Mouse (Mus musculus) right cerebral cortex, adult 18-20 months (tissue): Measurements from ENCODE around the gene Ncapd2.

ENCODE experiments used
- DNase-seq: peaks from one replicate; pipeline ENCODE4 v3.0.0; 2022; ENCODE audit warnings: mixed read lengths

Gene Ncapd2

GRCm38 (mm10) chr6:125191332-125192015 lies at the start of gene Ncapd2, which contains the start of gene Mrpl51:
Ncapd2 (minus strand) TSS chr6:125191701.
Mrpl51 (plus strand) TSS chr6:125191801.
- peak; percentile 98 for DNase-seq

GRCm38 (mm10) chr6:125240617-125241016 lies 49.1 kb upstream of the Ncapd2 start:
- DNase-seq: no peak

- no peak for DNase-seq
Measured at GRCm38 (mm10) chr6:125239547-125239946, 48.0 kb upstream of the Ncapd2 start.

- DNase-seq: no peak
Measured at GRCm38 (mm10) chr6:125238396-125238795, 46.9 kb upstream of the Ncapd2 start.

GRCm38 (mm10) chr6:125237421-125237820 lies 45.9 kb upstream of the Ncapd2 start:
- DNase-seq: no peak

GRCm38 (mm10) chr6:125236782-125237181 lies 45.3 kb upstream of the Ncapd2 start, which contains the start of gene Cd27:
Cd27 (minus strand) TSS chr6:125237010.
- DNase-seq: no peak

GRCm38 (mm10) chr6:125236341-125236740 lies 44.8 kb upstream of the Ncapd2 start:
- no peak for DNase-seq

GRCm38 (mm10) chr6:125234520-125234828 lies 43.0 kb upstream of the Ncapd2 start:
- no peak for DNase-seq

GRCm38 (mm10) chr6:125233816-125234519 lies 42.5 kb upstream of the Ncapd2 start:
- no peak for DNase-seq

GRCm38 (mm10) chr6:125232516-125232915 lies 41.0 kb upstream of the Ncapd2 start:
- no peak for DNase-seq

- DNase-seq: no peak
Measured at GRCm38 (mm10) chr6:125232045-125232437, 40.5 kb upstream of the Ncapd2 start.

GRCm38 (mm10) chr6:125231117-125232044 lies 39.9 kb upstream of the Ncapd2 start, which contains the start of gene Tapbpl:
Tapbpl (minus strand) TSS chr6:125231860.
- DNase-seq: peak; percentile 53

GRCm38 (mm10) chr6:125230571-125230970 lies 39.1 kb upstream of the Ncapd2 start:
- DNase-seq: no peak

GRCm38 (mm10) chr6:125225518-125226115 lies 34.1 kb upstream of the Ncapd2 start:
- peak; percentile 73 for DNase-seq

- DNase-seq: no peak
Measured at GRCm38 (mm10) chr6:125222577-125222976, 31.1 kb upstream of the Ncapd2 start.

- no peak for DNase-seq
Measured at GRCm38 (mm10) chr6:125222146-125222545, 30.6 kb upstream of the Ncapd2 start.

- DNase-seq: no peak
Measured at GRCm38 (mm10) chr6:125221115-125221745, 29.7 kb upstream of the Ncapd2 start.

GRCm38 (mm10) chr6:125218963-125219362 lies 27.5 kb upstream of the Ncapd2 start:
- peak; percentile 64 for DNase-seq

- no peak for DNase-seq
Measured at GRCm38 (mm10) chr6:125217899-125218298, 26.4 kb upstream of the Ncapd2 start.

GRCm38 (mm10) chr6:125216898-125217297 lies 25.4 kb upstream of the Ncapd2 start:
- DNase-seq: no peak

- DNase-seq: peak; percentile 96
Measured at GRCm38 (mm10) chr6:125215148-125215954, 23.9 kb upstream of the Ncapd2 start, which contains the start of gene Vamp1. Vamp1 (plus strand) TSS chr6:125215551.
